Mouse (Mus musculus) CD8-positive naive resting alpha-beta T cell, adult 2 months (primary cell): Measurements from ENCODE around the gene 4933415F23Rik.
"Not testable (repeated sequence)": the region's sequence is repeated elsewhere in the genome, so short reads cannot be mapped to it uniquely, and the experiment has no call there.

Source experiments
- DNase-seq, 2 experiments: peaks; one replicate each; pipeline ENCODE4 v3.0.0; 2022; ENCODE audit warnings: low read depth in 2 of 2, low spot score in 2 of 2

The 4933415F23Rik gene

GRCm38 (mm10) chr1:23102021-23102420 lies at the start of gene 4933415F23Rik:
TSS of gene 4933415F23Rik (minus strand) at chr1:23102253.
- DNase-seq, result no peak

GRCm38 (mm10) chr1:23151722-23152121 lies 49.7 kb upstream of the 4933415F23Rik start:
- no peak for DNase-seq

- DNase-seq, result no peak
Observed at GRCm38 (mm10) chr1:23146198-23146873, 44.3 kb upstream of the 4933415F23Rik start.

GRCm38 (mm10) chr1:23141121-23141811 lies 39.2 kb upstream of the 4933415F23Rik start:
- DNase-seq, result no peak

- DNase-seq, result not testable (repeated sequence)
Observed at GRCm38 (mm10) chr1:23140530-23140929, 38.5 kb upstream of the 4933415F23Rik start.

- DNase-seq, result no peak
Observed at GRCm38 (mm10) chr1:23120901-23121300, 18.8 kb upstream of the 4933415F23Rik start.

GRCm38 (mm10) chr1:23119406-23119805 lies 17.4 kb upstream of the 4933415F23Rik start:
- DNase-seq, result no peak

GRCm38 (mm10) chr1:23117423-23117822 lies 15.4 kb upstream of the 4933415F23Rik start:
- DNase-seq, result no peak

- no peak for DNase-seq
Observed at GRCm38 (mm10) chr1:23109191-23109590, 7.1 kb upstream of the 4933415F23Rik start.

- DNase-seq, result no peak
Observed at GRCm38 (mm10) chr1:23102881-23103280, 828 bp upstream of the 4933415F23Rik start.

- no peak for DNase-seq
Observed at GRCm38 (mm10) chr1:23099791-23100190, 2.3 kb downstream of the 4933415F23Rik start.

GRCm38 (mm10) chr1:23098451-23098850 lies 3.6 kb downstream of the 4933415F23Rik start:
- DNase-seq, result no peak

- no peak for DNase-seq
Observed at GRCm38 (mm10) chr1:23097996-23098395, 4.1 kb downstream of the 4933415F23Rik start.

- DNase-seq, result no peak
Observed at GRCm38 (mm10) chr1:23067715-23068114, 34.3 kb downstream of the 4933415F23Rik start.

- DNase-seq, result no peak
Observed at GRCm38 (mm10) chr1:23064717-23065475, 37.2 kb downstream of the 4933415F23Rik start.

GRCm38 (mm10) chr1:23063946-23064345 lies 38.1 kb downstream of the 4933415F23Rik start:
- DNase-seq, result no peak

GRCm38 (mm10) chr1:23061614-23062373 lies 40.3 kb downstream of the 4933415F23Rik start:
- no peak for DNase-seq

- no peak for DNase-seq
Observed at GRCm38 (mm10) chr1:23060056-23060455, 42.0 kb downstream of the 4933415F23Rik start.
